Mouse (Mus musculus) 416B (cell line): ENCODE measurements around the gene Ceacam1.
"Not testable (repeated sequence)": the region's sequence is repeated elsewhere in the genome, so short reads cannot be mapped to it uniquely, and the experiment has no call there.

Experiments
- DNase-seq: peaks from one replicate; pipeline ENCODE4 v3.0.0; 2011; ENCODE audit warnings: low read depth

The Ceacam1 gene

DNA sequence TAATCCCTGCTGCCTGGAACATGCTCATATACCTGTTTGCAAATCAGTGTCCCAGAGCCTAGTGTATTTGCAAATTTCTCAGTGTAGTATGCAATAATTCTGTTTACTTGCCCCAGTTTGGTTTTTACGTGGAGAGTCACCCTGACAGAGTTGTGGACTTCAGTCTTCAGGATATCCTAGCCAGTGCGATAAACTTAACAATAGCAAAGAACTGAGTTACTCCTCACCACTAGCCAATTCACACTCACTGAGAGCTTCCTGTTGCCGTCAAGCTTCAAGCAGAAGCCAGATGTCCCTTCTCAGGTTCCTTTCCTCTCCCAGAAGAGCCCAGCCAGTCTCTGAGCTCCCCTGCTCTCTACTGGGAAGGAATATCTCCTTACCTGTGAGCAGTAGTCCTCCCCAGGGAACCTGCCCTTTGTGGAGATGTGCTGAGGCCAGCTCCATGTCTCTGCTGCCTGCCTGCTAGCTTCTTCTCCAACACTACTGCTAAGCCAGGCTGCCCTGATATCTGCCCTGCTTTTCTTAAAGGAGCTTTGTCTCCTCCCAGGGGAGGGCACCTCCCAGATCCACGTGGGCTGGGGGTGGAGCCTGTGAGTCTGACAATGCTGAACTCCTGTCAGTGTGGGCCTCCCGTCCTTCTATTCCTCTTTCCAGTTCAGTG is at the start of gene Ceacam1:
Gene Ceacam1 (minus strand): TSS at position 513 of the 661 bp plus-strand sequence.
- DNase-seq, result peak; percentile 84

GRCm38 (mm10) chr7:25516070-25516777 is 38.8 kb upstream of the Ceacam1 start:
- DNase-seq, result not testable (repeated sequence)

DNA sequence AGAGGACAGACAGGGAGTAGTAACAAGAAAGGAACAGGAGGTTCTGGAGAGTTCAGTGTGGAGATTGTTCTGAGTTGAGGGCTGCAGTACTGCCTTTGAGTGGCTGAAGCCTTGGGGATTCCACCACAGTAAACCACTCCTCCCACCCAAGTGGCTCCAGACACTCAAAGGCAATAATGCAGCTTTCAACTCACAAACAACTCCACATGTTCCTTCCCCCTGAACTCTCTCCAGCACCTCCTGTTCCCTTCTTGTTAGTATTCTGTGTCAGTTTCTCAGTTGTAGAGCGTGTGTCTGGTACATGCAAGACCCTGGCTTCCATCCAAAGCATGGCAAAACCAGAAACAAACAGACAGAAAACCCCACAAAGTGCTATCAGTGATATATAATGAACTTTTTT is 38.3 kb upstream of the Ceacam1 start:
- DNase-seq, result not testable (repeated sequence)

- no peak for DNase-seq
These were observed 32.5 kb upstream of the Ceacam1 start for GRCm38 (mm10) chr7:25509925-25510324.

DNA sequence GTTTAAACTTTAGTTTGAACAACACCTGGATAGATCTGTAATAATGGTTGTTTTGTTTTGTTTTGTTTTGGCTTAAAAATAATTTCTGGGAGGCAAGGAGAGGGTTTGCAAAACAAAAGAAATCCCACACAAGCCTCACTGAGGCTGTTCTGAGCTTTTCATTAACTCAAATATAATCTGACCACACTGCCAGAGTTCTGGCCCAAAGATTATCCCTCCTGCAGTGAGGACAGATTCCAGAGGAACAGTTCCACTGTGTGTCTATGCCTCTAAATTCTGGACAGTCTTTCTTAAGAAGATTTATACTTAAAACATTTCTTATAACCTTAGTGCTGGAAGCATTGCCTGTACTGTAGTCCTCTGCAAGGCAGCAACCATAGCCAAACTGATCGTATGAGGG is 17.2 kb upstream of the Ceacam1 start:
- DNase-seq, result no peak

DNA sequence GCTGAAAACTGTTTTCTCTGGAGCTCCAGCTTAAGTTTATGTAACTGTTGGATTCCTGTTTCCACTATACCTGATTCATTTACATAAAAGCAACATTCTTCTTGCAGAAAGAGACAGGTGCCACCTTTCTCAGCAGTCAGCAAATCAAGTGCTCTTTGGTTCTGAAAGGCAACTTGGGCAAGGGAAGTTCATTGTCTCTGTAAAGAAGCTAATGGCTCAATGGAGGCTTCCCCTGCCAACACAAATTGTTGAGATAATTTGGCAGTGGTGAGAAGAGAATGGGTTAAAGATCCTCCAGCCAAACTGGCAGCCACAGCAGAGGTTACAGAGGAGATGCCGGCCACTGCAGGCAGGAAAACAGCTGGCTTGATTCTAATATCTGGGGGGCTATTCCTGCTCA is 13.3 kb upstream of the Ceacam1 start:
- DNase-seq, result not testable (repeated sequence)

- DNase-seq, result not testable (repeated sequence)
These were observed 12.0 kb upstream of the Ceacam1 start for GRCm38 (mm10) chr7:25489382-25489781.

DNA sequence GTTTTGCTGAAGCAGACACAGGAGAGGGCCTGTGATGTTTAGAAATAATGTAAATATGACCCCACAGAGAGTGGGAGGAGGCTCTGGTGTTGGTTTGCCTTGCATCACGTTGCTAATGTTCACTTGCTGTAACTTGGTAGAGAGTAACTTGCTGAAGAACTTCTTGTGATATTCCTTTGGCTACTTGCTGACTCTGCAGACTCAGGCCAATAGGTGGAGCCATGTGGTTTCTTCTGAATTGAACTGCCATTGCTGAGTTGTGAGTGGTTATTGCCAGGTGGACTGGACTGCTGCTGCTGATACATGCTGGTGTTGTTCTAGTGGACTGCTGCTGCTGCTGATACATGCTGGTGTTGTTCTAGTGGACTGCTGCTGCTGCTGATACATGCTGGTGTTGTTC is 8.8 kb upstream of the Ceacam1 start:
- peak; percentile 61 for DNase-seq

GRCm38 (mm10) chr7:25485061-25485460 is 7.7 kb upstream of the Ceacam1 start:
- DNase-seq, result no peak

DNA sequence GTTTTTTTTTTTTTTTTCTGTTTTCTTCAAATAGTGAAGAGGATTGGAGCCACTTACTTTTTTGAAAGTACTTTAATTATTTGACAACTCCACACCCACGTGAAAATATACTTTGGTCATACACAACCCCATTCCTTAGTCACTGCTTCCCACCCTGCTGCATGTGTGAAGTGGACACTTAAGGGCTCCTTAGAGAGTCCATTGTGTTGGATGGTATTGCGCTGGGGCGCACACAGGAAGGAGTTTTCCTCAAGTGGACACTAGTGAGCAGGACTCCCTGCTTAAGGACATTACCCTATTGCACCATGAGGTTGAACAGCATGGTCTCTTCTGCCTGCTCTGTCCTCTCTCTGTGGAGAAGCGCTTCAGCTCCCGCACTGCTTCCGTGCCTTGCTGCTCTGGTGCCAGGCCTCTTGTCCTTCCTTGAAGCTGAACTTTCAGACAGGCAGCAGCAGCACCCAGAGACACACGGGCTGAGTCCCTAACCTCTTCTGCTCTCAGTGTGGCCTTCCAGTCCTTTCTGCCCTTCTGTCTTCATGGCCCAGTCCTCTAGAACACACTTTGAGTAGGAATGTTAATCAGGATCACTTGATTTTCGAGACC is 5.8 kb upstream of the Ceacam1 start:
- DNase-seq, result no peak

DNA sequence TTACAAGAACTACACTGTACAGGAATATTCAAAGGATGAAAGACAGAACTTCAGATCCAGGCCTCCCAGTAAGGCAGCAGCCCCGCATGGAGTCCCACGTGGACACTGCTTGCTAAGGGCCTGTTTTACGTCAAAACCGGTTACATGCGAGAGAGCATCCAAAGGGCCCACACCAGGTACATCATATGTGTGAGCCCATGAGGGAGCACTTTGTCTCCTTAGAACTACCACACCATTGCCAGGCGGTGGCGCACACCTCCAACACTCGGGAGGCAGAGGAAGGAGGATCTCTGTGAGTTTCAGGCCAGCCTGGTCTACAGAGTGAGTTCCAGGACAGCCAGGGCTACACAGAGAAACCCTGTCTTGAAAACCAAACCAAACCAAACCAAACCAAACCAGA is 3.4 kb upstream of the Ceacam1 start:
- peak; percentile 43 for DNase-seq

DNA sequence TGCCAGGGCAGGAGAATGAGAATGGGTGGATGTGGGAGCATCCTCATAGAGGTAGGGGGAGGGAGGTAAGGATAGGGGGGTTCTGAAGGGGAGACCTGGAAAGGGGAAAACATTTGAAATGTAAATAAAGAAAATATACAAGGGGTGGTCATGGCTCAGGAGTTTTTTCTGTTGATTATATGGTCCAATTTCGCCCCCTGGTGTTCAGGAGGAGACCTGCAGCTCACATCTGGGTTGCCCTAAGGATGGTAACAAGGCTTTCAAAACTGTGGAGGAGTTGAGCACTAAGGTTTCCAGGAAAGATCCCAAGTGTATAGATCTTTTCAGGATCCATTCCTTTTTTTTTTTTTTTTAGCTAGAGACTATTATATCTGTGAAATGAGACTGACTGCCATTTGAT is 2.0 kb upstream of the Ceacam1 start:
- peak; percentile 53 for DNase-seq

- DNase-seq, result not testable (repeated sequence)
These were observed 320 bp upstream of the Ceacam1 start for GRCm38 (mm10) chr7:25477752-25478093.

DNA sequence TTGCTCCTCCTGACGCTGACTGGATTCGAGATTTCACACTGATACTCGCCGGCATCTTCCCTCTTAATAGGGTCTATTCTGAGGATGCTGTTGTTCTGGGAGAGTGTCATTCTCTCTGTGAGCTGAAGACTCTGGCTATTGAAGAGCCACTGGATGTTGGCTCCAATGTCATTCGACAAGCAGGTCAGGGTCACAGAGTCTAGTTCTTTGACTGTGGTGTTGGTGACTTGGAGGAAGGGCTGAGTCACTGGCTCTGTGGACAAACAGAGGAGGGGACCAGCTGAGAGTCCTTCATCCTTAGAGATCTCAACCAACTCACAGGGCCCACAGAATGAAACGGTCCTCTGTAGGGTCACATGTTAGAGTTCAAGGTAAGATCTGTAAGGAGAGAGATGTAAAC is 5.6 kb downstream of the Ceacam1 start:
- DNase-seq, result not testable (repeated sequence)

- not testable (repeated sequence) for DNase-seq
These were observed 11.8 kb downstream of the Ceacam1 start for GRCm38 (mm10) chr7:25465586-25465985.

DNA sequence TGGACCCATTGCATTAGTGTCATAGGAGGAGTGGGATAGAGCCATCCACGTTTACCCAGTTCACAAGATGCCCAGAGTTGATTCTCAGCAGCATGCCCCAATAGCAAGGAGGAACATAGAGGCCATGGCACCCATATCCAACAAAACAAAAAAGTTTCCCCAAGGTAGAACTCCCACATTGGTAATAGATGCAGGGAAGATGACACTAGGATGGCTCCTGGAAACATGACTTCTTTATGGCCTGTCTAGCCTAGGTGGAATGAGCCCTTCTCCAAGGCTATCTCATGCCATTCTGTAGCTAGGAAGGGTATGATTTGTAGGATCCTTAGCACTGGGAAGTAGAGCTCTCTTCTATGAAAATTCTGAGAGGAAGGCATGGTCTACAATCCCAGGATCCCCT is 12.4 kb downstream of the Ceacam1 start:
- no peak for DNase-seq

GRCm38 (mm10) chr7:25462033-25462337 is 15.4 kb downstream of the Ceacam1 start:
- DNase-seq, result not testable (repeated sequence)

GRCm38 (mm10) chr7:25461336-25462032 is 15.9 kb downstream of the Ceacam1 start:
- not testable (repeated sequence) for DNase-seq

DNA sequence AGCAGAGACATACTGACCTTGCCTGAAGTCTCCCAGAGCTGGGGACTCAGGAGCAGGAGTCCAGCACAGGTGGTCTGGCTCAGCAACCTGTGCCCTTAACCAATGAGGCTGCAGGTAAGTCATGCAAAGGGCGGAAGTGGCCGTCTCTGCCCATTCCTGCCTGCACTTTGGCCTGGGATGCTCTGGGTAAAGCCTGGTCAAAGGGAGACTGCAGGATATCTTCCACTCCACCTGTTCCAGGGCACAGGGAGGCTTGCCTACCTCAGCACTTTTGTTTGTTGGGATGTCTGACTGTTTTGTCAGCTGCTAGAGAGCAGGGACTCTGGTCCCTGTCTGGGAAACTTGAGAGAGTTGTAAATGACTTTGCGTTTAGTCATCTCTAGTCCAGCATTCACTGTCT is 25.3 kb downstream of the Ceacam1 start:
- DNase-seq, result no peak

DNA sequence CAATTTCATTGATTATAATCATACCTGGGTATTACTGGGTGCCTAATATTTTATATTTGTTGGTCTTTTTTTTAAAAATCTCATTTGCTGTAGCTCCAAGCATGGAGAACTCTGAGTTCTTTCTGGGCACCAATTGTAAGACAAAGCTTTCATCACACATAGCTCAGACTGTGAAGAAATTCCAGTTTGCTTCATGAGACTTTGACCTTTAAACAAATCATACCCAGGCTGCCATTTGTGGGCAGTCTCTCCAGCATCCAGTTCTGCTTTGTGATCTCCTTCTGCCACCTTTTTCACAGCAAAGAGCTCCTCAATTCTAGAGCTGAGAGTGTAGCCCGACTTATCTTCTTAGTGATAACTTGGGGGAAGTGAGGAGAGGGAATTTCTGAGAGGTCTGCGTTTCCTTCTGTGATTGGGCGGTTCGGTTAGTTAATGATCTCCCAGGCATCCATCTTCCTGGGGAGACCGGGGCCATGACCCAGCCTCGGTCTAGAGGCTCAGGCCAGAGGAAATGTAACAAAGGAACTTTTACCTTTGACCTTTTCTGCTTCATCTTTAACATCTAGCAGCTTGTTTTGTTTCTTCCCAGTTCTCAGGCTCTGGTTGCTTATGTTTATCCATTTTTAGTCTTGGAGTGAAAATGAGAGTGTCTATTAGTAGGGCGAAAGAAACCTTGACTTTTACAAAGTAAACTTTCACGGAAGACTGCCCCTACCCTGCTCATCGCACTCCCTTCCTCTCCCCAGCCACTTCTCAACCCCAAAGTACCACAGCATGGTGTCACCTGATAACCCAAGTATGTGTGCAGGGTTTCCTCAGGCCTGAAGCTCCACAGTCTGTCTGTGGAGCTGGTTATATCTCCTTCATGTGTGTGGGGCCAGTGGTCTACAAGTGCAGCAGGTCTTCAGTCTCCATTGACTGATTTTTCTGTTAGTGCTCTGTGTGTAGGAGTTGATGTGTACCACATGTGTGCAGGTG is 27.2 kb downstream of the Ceacam1 start:
- no peak for DNase-seq

- no peak for DNase-seq
These were observed 36.6 kb downstream of the Ceacam1 start for GRCm38 (mm10) chr7:25440816-25441153.
